Mouse (Mus musculus) mesoderm, embryonic 11.5 days (tissue): ENCODE measurements at regions not wholly inside any gene's neighbourhood (a gene's known extent, or its start where the extent isn't known, plus 50 kb on each side); places are given as distances from the start of the nearest gene placed in this dataset.

Source experiments
- DNase-seq: peaks from one replicate; pipeline ENCODE4 v3.0.0-alpha.2; 2012; ENCODE audit warnings: low read depth, low spot score

DNA sequence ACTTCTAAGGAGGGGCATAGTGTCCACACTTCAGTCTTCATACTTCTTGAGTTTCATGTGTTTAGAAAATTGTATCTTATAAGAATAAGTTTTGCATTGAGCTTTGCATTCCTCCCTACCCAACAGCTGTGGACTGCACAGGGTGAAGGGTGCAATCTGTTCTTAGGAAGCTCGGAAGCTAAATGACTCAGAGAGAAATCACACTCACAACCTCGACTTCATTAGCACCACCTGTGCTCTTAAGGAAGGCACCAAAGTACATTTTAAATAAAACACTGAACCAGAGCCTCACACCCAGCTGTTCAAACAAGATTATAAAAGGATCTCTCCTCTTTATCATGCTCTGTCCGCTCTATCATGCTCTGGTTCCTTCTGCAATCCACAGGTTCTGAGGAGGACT is 110.1 kb upstream of the Actbl2 start:
- no peak for DNase-seq

DNA sequence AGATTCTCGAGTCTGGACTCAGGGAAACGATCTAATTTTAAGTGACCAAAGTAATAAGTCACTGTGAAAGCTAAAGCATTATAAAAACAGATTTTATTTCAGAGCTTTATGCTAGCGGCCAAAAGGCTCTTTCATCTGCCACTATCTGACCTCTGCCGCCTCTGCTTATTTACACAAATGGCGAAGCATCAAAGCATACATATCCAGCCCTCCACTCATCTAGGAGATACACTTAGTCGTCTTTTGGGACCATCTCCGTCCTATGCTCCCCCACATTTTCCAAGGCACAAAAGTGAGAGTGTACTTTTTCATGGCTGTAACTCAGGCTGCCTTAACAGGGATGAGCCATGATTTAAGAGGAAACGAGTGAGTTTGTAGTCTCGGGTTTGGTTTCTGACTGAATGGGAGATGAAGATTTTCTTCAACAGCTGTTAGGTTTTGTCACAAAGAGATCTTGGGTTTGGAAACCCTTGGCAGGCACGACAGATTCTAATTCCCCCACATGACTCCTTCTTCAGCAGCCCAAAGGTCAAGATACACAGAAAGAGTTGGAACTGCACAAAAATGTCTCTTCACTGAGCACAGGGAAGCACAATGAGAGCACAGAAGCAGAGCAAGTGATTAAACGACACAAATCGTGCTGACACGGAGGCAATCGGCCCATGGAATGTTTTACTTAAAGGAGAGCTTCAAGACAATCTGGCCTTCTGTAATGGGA is 96.7 kb upstream of the Actbl2 start:
- peak; percentile 18 for DNase-seq

DNA sequence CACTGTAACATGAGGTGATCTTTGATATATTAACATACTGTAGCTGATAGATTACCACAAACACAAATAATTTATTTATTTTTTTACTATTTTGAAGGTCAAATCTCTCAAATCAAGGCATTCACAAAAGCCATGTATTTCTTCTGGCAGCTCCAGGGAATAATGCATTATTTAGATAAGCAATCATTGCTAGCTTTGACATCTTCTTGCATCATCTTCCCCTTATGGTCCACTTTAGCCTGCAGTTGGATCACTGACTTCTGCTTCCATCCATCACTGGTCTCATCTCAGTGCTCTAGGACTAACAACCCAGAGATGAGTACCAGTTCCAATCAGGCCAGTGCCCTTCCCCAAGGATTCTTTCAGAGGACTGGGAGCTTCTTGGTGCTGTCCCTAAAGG is 95.3 kb upstream of the Actbl2 start:
- no peak for DNase-seq

DNA sequence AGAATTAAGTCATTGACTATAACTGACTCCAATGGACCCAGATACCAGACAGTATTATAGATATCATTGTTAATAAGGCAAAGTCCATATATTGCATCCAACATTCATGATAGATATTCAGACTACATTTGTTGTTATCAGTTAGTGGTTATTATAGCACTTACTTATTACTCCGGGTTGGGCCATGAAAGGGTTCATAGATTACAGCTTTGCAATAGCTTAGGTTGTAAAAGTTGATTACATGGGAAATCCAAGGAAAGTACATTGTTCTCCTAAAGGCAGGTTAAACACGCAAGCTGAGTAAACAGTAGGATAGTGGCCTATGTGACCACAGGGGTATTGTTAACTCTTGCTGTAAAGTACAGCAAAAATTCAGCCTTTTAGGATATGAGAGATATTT is 89.3 kb upstream of the Actbl2 start:
- DNase-seq, result no peak

DNA sequence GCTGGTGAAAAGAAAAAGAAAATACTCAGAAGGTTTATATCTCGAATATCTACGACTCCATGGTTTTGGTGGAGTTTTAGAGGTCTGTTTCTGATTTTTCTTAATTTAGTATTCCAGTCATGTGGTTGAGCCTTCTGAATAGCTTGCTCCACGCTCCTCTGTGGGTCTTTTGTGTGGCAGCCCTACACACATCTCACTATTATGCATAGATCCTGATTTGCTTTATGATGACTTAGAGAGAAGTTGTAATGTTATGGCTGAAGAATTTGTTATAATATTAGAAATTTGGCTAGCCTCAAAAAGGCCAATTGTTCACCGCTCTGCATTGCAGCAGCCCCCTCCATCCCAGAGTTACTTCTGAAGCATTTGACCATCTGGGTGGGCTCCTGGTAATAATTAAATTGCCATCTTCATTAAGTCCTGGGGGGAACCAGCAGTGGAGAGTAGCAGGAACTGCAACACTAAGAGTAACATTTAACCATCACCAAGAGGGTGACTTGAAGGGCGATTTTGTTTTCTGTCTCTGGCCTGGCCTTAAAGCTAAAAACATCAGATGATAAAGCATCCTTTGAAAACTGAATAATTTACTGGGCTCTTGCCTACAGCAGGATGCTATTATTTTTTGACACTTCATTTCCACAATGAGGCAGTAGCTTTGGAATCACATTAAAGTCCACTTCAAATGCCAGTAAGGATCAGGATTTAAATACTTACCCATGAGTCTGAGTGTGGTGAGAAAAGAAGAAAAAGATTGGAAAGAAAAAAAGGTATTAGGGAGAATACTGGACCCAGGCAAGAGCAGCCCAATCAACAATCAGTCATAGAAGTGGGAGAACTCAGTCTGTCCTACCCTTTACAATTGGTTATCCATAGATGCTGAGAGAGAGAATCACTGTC is 84.3 kb upstream of the Actbl2 start:
- no peak for DNase-seq

DNA sequence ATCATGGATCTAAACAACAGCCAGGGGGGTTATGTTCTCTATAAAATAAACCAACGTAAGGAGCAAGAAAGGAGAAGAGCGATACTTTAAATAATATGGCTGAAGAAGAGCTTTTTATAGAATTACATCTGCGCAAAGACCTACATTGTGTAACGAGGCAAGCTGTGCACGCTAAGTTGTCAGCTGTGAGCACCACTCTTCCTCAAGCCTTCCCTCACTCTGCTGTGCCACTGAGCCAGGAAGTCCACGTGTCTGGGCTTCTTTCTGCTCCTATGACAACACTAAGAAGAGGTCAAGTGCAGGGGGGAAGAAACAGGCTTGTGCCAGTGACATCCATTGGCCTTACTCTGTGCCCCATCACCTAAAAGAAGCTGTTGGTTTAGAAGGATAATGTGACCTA is 75.6 kb upstream of the Actbl2 start:
- no peak for DNase-seq

DNA sequence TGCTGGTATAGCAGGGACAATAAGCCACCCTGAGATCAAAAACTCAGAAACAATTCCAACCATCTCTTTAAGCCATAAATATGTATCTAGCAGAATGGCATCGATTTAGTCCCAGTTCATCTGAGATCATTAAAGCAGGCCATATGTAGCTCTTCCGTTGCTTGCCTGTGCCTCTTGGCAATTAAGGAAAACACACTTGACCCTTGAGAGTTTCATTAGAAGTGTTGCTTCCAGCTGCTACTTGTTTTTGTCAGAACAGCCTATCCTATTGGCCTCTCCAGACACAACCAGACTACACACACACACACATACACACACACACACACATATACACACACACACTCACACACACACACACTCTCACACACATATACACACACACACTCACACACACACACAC is 71.5 kb upstream of the Actbl2 start:
- DNase-seq, result no peak

DNA sequence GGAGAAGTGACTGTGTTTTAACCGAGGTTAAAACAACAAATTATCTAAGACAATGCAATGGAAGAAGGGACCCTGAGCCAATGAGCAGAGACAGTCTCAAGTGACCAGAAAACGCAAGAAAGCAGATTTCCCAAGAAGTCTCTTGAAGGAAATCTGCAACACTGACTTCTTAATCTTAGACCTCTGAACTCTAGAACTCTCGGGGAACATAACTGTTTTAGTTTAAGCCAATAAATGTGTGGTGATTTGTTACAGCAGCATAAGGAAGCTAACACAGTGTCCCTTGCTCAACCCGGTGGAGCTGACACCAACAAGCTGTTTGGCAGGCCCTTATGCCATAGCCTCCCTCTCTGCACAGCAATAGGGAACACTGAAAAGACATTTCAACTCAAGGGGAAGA is 69.0 kb upstream of the Actbl2 start:
- no peak for DNase-seq

DNA sequence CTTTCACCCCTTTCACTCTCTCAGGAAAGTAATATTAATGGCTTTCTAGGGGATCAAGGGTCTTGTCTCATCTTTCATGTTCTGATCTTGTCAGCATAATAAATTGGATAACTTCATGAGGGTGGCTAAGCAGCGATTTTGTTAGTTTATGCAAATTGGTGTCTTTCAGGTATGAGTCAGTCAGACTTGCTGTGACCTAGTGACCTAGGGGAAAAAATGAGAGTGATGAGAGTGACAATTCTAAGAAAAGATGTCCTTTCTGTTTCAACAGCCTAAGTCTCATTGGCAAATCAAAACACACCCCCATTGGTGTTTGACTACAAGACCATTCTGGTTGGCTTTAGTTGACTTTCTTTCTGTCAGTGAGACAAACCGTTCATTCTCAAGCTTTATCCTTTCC is 68.0 kb upstream of the Actbl2 start:
- no peak for DNase-seq

DNA sequence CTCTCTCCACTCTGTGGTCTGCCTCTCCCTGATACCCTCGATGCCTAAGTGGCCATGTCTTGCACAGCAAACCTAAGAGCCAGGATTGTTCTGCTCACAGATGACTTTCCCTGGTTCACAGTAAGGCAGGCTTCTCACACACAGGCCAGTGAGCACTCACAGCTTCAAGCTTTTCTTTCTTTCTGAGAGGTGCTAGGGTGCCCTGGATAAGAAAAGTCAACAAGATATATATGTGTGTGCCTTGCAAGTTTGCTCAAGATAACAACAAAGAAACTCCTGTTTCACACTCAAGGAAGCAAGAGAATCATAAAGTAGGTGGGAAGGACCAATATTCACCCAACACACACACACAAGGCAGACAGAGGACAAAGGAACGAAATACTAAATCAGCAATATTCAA is 60.9 kb upstream of the Actbl2 start:
- no peak for DNase-seq

DNA sequence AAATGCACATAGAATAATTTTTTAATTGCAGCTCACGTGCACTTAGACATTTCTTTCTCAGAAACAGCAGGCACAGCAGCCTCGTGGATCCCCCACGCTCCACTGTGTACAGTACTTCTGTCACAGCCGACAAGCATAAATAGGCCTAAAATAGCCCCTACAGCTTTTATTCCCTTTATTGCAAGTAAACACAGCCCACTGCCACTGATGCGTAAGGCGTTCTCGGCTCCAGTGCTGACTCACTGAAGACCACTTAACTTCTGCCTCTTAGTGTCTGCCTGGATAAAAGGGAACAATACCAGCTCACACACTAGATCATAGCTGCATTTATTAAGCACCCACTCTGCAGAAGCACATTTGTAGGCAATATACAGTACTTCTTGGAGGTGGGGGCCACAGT is 60.5 kb upstream of the Actbl2 start:
- no peak for DNase-seq

DNA sequence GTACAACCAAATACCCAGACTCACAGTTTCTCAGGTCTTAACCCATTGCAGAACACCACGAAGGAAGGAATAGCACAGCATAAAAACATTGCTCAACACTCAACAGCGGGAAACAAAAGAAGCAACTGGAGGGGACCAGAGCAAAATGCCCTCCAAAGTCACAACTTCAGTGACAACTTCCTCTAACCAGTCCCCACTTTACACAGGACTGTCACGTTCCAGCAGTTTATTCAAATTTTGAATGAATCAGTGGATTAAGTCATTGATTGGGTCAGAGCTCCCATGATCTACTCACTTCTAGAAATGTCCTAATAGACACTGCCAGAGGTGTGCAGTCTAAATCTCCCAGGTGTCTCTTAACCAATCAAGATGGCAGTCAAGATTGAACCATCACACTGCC is 53.3 kb upstream of the Actbl2 start:
- DNase-seq, result no peak

DNA sequence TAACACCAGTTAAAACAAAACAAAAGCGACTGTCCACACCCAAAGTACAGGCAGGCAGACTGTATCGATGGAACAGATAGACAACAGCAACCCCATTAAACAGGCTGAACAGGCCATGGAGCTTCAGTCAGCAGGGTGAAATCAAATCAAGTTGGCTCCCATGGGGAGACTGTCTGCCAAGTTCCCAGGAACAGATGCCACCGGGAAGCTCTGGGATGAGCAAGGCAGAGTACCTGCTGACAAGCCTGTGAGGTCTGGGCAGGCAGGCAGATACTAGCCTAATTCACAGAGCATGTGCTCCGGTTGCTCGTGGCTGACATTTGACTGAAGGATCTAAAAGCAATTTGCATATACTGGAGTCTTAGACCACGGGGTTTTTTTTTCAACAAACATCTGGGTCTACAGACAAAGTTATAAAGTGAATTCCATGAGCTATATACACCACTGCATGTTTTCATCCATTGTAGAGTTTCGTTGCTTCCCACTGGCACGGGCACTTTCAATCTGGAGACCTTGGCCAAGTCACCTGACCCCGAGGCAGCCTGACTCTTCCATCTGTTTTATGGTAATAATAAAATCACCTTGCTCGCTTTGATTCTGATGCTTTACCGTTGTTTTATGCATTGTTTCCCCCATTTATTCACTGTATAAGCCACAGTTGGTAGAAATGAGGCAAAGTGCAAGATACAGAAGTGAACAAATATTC is 50.1 kb upstream of the Actbl2 start:
- no peak for DNase-seq
